Mouse (Mus musculus) heart, adult 2 months (tissue): ENCODE measurements at regions not wholly inside any gene's neighbourhood (a gene's known extent, or its start where the extent isn't known, plus 50 kb on each side); places are given as distances from the start of the nearest gene placed in this dataset.
"Not testable (repeated sequence)": the region's sequence is repeated elsewhere in the genome, so short reads cannot be mapped to it uniquely, and the experiment has no call there.

Experiments
- DNase-seq, 2 experiments: peaks; one replicate each; pipeline ENCODE4 v3.0.0; 2021
- H3K27ac ChIP-seq: fragments of 200-600 bp; 2 replicates; pipeline ENCODE4 v1.8.1; 2022
- H3K27me3 ChIP-seq: fragments of 200-500 bp; 2 replicates; pipeline ENCODE4 v1.6.1; 2012; ENCODE audit warnings: mild to moderate bottlenecking, low read length, inconsistent platforms, mixed read lengths; ENCODE audit not compliant: control insufficient read depth, insufficient read depth
- H3K36me3 ChIP-seq: fragments of 200-500 bp; 2 replicates; pipeline ENCODE4 v1.6.1; 2012; ENCODE audit warnings: low read length, inconsistent platforms; ENCODE audit not compliant: control insufficient read depth, insufficient read depth
- H3K4me1 ChIP-seq: fragments of 200-500 bp; 2 replicates; pipeline ENCODE4 v1.6.1; 2011; ENCODE audit warnings: low read length; ENCODE audit not compliant: control insufficient read depth, insufficient read depth
- H3K4me3 ChIP-seq: fragments of 200-600 bp; 2 replicates; pipeline ENCODE4 v1.8.1; 2022
- H3K79me2 ChIP-seq: fragments of 200-500 bp; replicated peaks from 2 replicates; pipeline ENCODE4 v1.6.1; 2012; ENCODE audit warnings: mild to moderate bottlenecking, inconsistent platforms, low read length, moderate library complexity, mixed read lengths; ENCODE audit not compliant: control insufficient read depth, insufficient read depth
- H3K9ac ChIP-seq: fragments of 200-500 bp; 2 replicates; pipeline ENCODE4 v1.6.1; 2012; ENCODE audit warnings: low read depth, mild to moderate bottlenecking, control low read depth, inconsistent platforms, low read length, mixed read lengths
- CTCF ChIP-seq: fragments of 200-600 bp; IDR thresholded peaks from 2 replicates; pipeline ENCODE4 v1.8.1; 2022; ENCODE audit warnings: antibody characterized with exemption, mild to moderate bottlenecking, moderate library complexity
- EP300 ChIP-seq: fragments of 200-500 bp; IDR thresholded peaks from 2 replicates; pipeline ENCODE4 v1.6.1; 2011; ENCODE audit warnings: low read depth, low read length, control low read depth; ENCODE audit not compliant: insufficient read depth
- POLR2A ChIP-seq: fragments of 200-500 bp; IDR thresholded peaks from 2 replicates; pipeline ENCODE4 v1.6.1; 2011; ENCODE audit warnings: mild to moderate bottlenecking, low read depth, low read length, control low read depth; ENCODE audit not compliant: insufficient read depth
- WGBS: fragments of 180-500 bp; shearing (Covaris S2); methylation state at CpG from one replicate; pipeline ENCODE4 v1.1.7; 2018; 5-methylcytosine and 5-hydroxymethylcytosine counted together
- intact Hi-C: fragments of 180-260 bp; cut with DNase I; formaldehyde crosslinking; loops from one replicate; pipeline ENCODE4 v1.15.1; 2025

- DNase-seq: no peak
- intact Hi-C loops: no loop called here
- TF ChIP-seq CTCF (no peak), EP300 (no peak), POLR2A (no peak)
- no peaks in the 10 kb centered on the region for H3K79me2 ChIP-seq
- no peaks in the 10 kb centered on the region for H3K36me3 ChIP-seq
- no peak overlapping the region for H3K27ac ChIP-seq
- H3K27me3 ChIP-seq: no peaks in the 10 kb centered on the region
- no peak overlapping the region for H3K9ac ChIP-seq
- H3K4me1 ChIP-seq: no peaks in the 10 kb centered on the region
- WGBS: 95% methylated on average over 1 of the region's 1 CpGs
- no peak overlapping the region for H3K4me3 ChIP-seq
These were observed 517.0 kb upstream of the Brinp1 start for GRCm38 (mm10) chr4:69471200-69471599.

- no peaks in the 10 kb centered on the region for H3K27me3 ChIP-seq
- H3K79me2 ChIP-seq: no peaks in the 10 kb centered on the region
- no peak overlapping the region for H3K9ac ChIP-seq
- H3K36me3 ChIP-seq: no peaks in the 10 kb centered on the region
- no peak overlapping the region for H3K4me3 ChIP-seq
- no peaks in the 10 kb centered on the region for H3K4me1 ChIP-seq
- no peak for TF ChIP-seq POLR2A
- TF ChIP-seq CTCF: no peak
- no peak for TF ChIP-seq EP300
- DNase-seq: no peak
- H3K27ac ChIP-seq: no peak overlapping the region
- intact Hi-C loops: no loop called here
These were observed 505.8 kb upstream of the Brinp1 start for GRCm38 (mm10) chr4:69459990-69460389.

- H3K79me2 ChIP-seq: no peaks in the 10 kb centered on the region
- H3K4me3 ChIP-seq: no peak overlapping the region
- no peaks in the 10 kb centered on the region for H3K36me3 ChIP-seq
- intact Hi-C loops: no loop called here
- H3K27ac ChIP-seq: no peak overlapping the region
- no peak for TF ChIP-seq EP300
- no peak for TF ChIP-seq CTCF
- no peak for TF ChIP-seq POLR2A
- H3K4me1 ChIP-seq: no peaks in the 10 kb centered on the region
- 81% methylated on average over 4 of the region's 4 CpGs for WGBS
- H3K9ac ChIP-seq: no peak overlapping the region
- DNase-seq: no peak
- H3K27me3 ChIP-seq: no peaks in the 10 kb centered on the region
These were observed 502.2 kb upstream of the Brinp1 start for GRCm38 (mm10) chr4:69456420-69456819.

DNA sequence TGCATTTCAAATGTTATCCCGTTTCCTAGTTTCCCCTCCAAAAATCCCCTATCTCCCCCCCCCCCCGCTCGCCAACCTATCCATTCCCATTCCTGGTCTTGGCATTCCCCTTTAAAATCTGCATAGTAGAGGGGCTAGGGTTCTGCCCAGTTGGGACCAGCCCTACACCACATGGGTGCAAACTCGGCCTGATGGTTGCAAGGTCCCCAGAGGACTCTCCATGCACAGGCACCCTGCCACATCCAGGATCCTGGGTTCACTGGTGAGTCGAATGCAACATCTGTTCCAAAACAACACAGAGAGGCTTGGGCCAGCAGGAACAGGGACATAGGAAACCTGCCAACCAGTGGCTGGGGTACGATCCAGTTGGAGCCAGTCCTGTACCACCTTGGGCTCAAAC, 492.0 kb upstream of the Brinp1 start:
- TF ChIP-seq EP300 (no peak), POLR2A (no peak), CTCF (no peak)
- Histone ChIP-seq H3K4me3 (no peak overlapping the region), H3K9ac (no peak overlapping the region), H3K4me1 (no peaks in the 10 kb centered on the region), H3K79me2 (no peaks in the 10 kb centered on the region), H3K36me3 (no peaks in the 10 kb centered on the region), H3K27me3 (no peaks in the 10 kb centered on the region), H3K27ac (no peak overlapping the region)
- intact Hi-C loops: no loop called here
- DNase-seq: no peak
- 69% methylated on average over 6 of the region's 6 CpGs for WGBS

- no peak overlapping the region for H3K4me3 ChIP-seq
- no peaks in the 10 kb centered on the region for H3K36me3 ChIP-seq
- H3K9ac ChIP-seq: no peak overlapping the region
- H3K79me2 ChIP-seq: no peaks in the 10 kb centered on the region
- intact Hi-C loops: no loop called here
- H3K27me3 ChIP-seq: no peaks in the 10 kb centered on the region
- 57% methylated on average over 2 of the region's 2 CpGs for WGBS
- no peak overlapping the region for H3K27ac ChIP-seq
- H3K4me1 ChIP-seq: no peaks in the 10 kb centered on the region
- DNase-seq: no peak
- no peak for TF ChIP-seq POLR2A
- TF ChIP-seq EP300: no peak
- no peak for TF ChIP-seq CTCF
These were observed 489.8 kb upstream of the Brinp1 start for GRCm38 (mm10) chr4:69443956-69444355.

- no peak overlapping the region for H3K9ac ChIP-seq
- H3K36me3 ChIP-seq: no peaks in the 10 kb centered on the region
- no peak for DNase-seq
- H3K27ac ChIP-seq: no peak overlapping the region
- intact Hi-C loops: no loop called here
- no peak overlapping the region for H3K4me3 ChIP-seq
- no peaks in the 10 kb centered on the region for H3K4me1 ChIP-seq
- no peak for TF ChIP-seq EP300
- TF ChIP-seq CTCF: no peak
- TF ChIP-seq POLR2A: no peak
- H3K27me3 ChIP-seq: no peaks in the 10 kb centered on the region
- WGBS: 84% methylated on average over 9 of the region's 9 CpGs
- no peaks in the 10 kb centered on the region for H3K79me2 ChIP-seq
These were observed 481.2 kb upstream of the Brinp1 start for GRCm38 (mm10) chr4:69435390-69435789.

GRCm38 (mm10) chr4:69410411-69410810, 456.2 kb upstream of the Brinp1 start:
- WGBS: 90% methylated on average over 22 of the region's 23 CpGs
- H3K27ac ChIP-seq, H3K4me3 ChIP-seq, H3K4me1 ChIP-seq, H3K9ac ChIP-seq, H3K36me3 ChIP-seq, DNase-seq, H3K27me3 ChIP-seq, H3K79me2 ChIP-seq, intact Hi-C loops: not testable (repeated sequence)
